Mouse (Mus musculus) liver, embryonic 14.5 days (tissue): ENCODE data around the gene Dot1l.

Experiments used
- CTCF ChIP-seq: IDR thresholded peaks from 2 replicates; pipeline ENCODE4 v1.5.1; 2016; ENCODE audit warnings: antibody characterized with exemption, low read depth, control low read depth
- EP300 ChIP-seq: IDR thresholded peaks from 2 replicates; pipeline ENCODE4 v1.6.1; 2016; ENCODE audit warnings: antibody characterized with exemption, low read depth

DNA sequence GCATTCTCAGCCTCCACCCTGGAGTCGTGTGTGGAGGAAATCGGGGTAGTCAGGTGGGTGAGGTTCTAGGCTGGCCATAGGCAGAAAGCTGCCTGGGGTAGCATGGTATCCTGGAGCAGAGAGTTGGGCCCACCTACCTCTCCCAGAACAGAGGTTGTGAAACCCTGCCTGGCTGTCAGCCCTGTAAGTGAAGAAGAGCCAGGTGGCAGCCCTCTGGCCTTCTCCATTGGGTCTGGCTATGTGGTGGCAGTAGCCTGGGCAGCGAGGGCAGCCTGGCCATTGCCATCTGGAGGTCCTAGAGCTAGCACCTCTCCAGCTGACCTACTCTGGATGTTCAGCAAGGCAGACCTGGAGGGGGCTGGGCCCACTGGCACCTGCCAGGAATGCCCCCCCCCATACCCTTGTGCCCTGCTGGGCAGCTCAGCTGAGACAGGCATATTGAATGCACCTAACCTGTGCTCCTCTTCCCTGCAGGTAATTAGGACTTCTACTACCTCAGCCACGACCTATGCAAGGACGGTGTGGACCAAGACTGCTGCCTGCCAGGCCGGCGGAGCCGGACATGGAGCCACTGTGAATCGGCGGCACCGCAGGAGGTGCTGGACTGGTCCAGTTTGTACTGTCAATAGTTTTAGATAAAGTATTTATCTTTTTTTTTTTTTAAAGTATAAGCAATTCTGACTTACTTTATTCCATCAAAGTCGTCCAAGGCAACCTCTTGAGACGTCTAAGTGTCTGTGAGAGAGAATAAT is 38.2 kb downstream of the Dot1l start:
- TF ChIP-seq CTCF: no peak
- TF ChIP-seq EP300: no peak
